Mouse (Mus musculus) ovary, postnatal 10 days (tissue): ENCODE results near the gene Dusp1.

ENCODE experiments used
- DNase-seq: peaks from one replicate; pipeline ENCODE4 v3.0.0; 2022; ENCODE audit warnings: low spot score

The Dusp1 gene

DNA sequence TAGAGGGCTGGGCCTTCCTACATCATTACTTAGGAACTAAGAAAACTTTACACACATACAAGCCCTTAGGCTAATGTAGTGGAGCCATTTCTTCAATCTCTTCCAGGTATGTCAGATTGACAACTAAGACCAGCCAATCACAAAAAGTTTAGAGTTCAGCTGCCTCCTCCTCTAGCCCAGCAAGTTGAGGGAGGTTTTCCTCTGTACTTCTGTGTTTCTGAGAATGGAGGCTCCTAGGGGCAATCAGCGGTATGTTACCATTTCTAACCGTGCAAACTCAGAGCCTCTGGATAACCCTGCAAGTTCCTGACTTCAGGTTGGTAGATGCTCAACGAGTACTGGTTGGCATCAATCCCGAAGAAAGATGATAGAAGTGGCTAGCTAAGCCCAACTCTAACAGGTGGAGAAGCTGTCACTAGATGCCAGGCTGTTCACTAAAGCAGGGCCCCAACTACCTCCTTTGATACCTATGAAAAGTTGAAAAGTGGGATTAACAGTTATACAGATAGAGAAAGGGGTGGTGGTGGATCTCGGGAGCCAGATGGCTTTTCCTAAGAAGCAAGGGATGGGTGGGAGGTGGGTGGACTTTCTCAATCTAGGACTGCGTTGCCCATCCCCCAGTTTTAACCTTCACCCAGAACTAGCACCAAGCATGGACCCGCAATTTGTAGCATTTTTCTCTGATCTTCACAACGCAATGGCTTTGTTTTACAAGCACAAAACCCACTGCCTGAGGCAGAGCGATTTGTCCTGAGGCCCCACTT, 1.2 kb downstream of the Dusp1 start:
- no peak for DNase-seq

GRCm38 (mm10) chr17:26553033-26553432, 8.9 kb downstream of the Dusp1 start:
- DNase-seq, result no peak

GRCm38 (mm10) chr17:26551104-26551503, 10.8 kb downstream of the Dusp1 start:
- no peak for DNase-seq

- no peak for DNase-seq
Observed at GRCm38 (mm10) chr17:26549148-26549809, 12.6 kb downstream of the Dusp1 start.

- no peak for DNase-seq
Observed at GRCm38 (mm10) chr17:26548566-26548965, 13.4 kb downstream of the Dusp1 start.

DNA sequence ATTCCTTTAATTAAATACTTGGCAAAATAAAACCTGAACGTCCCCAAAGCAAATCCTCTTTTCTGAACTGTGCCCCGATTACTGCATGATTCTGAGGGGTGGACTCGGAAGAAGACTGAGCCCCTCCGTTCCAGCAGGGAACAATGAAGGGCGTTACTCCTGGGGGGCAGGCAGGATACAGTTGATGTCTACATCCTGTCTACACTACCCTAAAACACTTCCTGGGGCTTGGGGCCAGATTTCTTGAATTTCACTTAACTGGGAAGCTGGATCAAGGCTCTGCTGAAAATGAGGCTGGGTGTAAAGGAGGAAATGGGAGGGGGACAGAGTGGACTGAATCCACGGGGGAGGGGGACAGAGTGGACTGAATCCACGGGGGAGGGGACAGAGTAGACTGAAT, 14.2 kb downstream of the Dusp1 start:
- no peak for DNase-seq

- no peak for DNase-seq
Observed at GRCm38 (mm10) chr17:26544319-26544963, 17.5 kb downstream of the Dusp1 start.

DNA sequence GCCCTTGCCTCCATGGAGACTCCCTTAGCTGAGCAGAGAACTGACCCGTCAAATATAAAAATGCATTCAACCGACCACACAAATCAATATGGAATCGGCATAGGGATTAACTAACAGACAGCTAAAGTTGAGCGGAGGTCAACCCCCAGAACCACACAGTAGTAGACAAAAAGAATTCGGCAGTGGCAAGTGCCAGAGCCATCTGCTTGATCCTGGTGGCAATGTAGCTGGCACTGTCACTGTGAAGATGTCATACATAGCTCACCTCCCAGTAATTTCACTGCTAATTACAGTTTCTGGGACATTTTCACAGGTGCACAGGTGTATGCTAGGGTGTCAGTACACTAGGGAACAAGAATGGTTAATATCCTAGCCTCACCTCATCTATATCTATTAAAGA, 21.8 kb downstream of the Dusp1 start:
- no peak for DNase-seq

DNA sequence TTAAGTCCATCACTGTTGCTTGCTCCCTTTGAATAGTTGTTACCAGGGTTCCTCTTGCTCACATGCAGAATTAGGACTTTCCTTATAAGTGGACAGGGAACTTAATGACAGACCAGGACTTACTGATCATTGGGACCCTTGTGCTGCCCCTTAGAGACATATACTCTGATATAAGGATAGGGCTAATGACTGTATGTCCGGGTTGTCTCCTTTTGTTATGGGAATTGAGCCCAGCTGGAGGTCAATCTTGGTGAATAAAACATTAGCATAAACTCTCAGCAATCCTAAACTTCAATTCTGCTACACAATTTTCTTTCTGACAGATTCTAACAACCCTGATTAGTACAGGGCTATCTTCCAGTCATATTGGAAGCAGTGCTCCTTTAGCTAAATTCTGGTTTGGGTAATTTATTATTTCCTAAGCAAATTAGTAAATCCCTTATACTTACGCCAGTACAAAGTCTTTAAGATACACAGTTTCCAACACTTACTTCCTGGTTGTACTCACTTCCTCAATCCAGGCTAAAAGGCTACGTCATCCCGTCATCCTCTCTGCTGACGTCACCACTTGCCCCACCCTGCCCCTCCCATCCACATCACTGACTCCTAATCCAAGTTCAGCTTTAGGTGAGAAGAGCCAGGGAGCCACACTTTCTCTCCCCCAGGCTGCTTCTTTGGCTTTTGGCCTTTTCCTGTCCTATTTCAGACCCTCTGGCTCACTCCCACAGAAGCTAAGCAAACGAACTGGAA, 24.0 kb downstream of the Dusp1 start:
- no peak for DNase-seq

- no peak for DNase-seq
Observed at GRCm38 (mm10) chr17:26535251-26536136, 26.4 kb downstream of the Dusp1 start.

- no peak for DNase-seq
Observed at GRCm38 (mm10) chr17:26534695-26535094, 27.2 kb downstream of the Dusp1 start.

GRCm38 (mm10) chr17:26533871-26534372, 28.0 kb downstream of the Dusp1 start:
- no peak for DNase-seq

GRCm38 (mm10) chr17:26532476-26533045, 29.4 kb downstream of the Dusp1 start:
- DNase-seq, result no peak

GRCm38 (mm10) chr17:26531395-26532027, 30.4 kb downstream of the Dusp1 start:
- no peak for DNase-seq

GRCm38 (mm10) chr17:26530590-26531081, 31.3 kb downstream of the Dusp1 start:
- DNase-seq, result no peak

DNA sequence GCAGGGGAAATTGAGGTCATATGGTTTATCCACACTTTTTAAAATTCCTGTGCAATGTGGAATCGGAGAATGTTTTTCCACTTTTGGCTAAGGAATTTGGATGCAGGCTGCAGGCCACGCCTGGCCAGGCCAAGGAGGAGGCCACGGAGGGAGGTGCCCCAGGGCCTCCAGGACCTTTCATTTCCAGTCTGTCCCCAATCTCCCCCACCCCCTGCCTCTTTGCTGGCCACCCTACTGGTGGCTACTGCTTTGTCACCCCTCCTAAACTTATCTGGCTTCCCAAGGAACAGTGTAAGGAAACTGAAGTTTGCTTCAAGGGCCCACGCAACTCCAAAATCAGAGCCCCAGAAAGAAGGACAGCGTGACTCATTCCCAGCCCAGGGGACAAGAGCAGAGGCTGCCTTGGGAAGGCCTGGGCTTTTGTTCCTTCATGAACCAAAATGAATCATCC, 32.1 kb downstream of the Dusp1 start:
- no peak for DNase-seq

- DNase-seq, result no peak
Observed at GRCm38 (mm10) chr17:26528751-26529150, 33.2 kb downstream of the Dusp1 start.

DNA sequence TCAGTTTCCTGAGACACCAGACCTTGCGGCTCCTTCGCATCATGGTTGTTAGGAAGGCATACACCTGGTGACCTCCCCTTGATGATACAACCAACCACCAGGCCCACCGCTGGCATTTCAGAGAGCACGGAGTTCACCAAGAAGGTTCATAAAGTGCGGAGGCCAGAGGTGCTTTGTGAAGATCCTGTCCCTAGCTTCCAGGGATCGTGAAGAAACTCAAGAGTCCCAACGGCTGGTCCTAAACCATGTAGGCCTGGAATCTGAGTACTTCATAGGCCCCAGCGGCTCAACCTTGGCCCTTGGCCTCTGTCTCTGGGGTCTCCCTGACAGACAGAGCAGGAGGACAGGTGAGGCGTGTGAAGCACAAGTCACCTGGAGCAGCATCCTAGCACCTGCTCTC, 34.6 kb downstream of the Dusp1 start:
- no peak for DNase-seq

- no peak for DNase-seq
Observed at GRCm38 (mm10) chr17:26525316-26525715, 36.6 kb downstream of the Dusp1 start.

DNA sequence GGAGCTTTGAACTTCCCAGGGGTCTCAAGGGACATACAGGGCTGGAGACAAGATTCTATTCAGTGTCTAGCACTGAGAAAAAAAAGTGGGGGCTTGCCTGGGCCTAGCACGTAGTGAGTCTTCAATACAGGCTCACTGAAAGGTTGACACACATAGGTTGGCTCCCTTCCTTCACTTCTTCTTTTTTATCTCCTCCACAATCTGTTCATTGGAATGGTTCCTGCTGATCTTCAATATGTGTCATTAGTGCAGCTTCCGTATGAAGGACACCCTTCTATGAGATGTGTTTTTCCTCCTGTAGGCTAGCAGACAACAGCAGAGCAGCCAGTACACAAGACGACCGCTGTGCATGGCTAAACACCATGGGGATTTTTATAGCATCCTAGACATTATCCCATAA, 37.1 kb downstream of the Dusp1 start:
- no peak for DNase-seq
